Mouse (Mus musculus) yolk sac, embryonic 10.5 days (tissue): ENCODE measurements around the gene Tpm3.

Experiments used
- DNase-seq: peaks from one replicate; pipeline ENCODE4 v3.0.0-alpha.2; 2017; ENCODE audit warnings: low spot score

Gene Tpm3

DNA sequence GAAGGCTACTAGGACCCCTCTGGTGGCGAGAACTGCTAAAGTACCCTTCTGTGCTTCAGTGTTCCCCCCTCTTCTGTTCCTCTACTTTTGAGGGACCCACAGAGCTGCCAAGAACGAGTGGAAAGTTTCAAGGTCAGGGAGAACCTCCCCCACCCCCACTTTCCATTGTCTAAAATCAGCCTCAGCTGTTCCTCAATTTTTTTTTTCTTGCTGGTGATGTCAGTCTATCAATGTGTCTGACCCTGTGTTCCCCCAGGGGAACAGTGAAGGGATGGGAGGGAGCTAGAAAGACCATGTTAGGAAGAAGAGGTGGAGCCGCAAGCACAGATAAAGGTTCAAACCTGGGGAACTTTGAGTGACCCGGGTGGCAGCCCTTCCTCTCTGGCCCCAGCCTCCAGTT is at the start of gene Tpm3:
Gene Tpm3 (plus strand): TSS at position 356 of the 400 bp plus-strand sequence.
- no peak for DNase-seq

DNA sequence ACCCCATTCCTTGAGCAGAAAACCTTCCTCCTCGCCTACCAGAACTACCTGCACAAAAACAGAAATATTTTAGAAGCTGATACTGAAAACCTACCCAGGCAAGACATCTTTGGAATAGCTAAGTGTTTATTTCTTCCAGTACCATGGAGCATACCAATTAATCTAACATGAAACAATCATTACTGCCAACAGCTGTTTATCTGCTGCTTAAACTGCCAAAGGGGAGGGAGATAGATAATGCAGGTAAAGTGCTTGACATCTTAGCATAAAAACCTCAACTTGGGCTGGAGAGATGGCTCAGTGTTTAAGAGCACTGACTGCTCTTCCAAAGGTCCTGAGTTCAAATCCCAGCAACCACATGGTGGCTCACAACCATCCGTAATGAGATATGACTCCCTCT is 37.8 kb upstream of the Tpm3 start:
- no peak for DNase-seq

DNA sequence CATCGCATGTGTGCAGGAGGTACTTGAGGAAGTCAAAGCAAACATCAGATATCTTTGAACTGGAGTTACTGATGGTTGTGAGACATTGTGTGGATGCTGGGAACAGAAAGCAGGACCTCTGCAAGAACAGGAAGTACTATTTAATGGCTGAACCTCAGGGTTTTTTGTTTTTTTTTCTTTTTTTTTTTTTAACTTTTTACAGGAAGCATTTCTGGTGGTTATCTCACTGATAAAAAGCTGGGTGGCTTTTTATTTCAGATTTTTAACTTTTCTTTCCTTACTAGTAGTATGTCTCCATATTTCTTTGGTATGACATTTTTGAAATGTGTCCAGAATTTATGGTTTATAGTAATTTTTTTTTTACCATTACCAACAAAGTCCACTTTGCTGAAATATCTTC is 36.2 kb upstream of the Tpm3 start:
- DNase-seq = no peak

DNA sequence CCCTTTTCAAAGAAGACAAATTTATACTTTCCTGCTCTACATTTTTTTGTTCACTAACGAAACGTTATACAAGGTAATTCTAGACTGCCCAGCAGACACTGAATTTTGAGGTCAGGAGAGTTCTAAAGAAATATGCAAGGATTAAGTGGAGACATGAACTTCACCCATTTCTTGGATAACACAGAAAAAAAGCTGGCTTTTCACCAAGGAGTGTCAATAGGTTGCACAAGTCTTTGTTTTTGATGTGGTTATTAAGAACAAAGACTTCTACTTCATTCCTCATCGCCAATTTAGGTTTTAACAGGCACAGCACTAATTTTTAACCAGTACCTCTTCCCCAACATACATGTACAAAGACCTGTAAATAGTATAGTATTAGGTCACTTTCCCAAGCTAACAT is 22.8 kb upstream of the Tpm3 start:
- no peak for DNase-seq

DNA sequence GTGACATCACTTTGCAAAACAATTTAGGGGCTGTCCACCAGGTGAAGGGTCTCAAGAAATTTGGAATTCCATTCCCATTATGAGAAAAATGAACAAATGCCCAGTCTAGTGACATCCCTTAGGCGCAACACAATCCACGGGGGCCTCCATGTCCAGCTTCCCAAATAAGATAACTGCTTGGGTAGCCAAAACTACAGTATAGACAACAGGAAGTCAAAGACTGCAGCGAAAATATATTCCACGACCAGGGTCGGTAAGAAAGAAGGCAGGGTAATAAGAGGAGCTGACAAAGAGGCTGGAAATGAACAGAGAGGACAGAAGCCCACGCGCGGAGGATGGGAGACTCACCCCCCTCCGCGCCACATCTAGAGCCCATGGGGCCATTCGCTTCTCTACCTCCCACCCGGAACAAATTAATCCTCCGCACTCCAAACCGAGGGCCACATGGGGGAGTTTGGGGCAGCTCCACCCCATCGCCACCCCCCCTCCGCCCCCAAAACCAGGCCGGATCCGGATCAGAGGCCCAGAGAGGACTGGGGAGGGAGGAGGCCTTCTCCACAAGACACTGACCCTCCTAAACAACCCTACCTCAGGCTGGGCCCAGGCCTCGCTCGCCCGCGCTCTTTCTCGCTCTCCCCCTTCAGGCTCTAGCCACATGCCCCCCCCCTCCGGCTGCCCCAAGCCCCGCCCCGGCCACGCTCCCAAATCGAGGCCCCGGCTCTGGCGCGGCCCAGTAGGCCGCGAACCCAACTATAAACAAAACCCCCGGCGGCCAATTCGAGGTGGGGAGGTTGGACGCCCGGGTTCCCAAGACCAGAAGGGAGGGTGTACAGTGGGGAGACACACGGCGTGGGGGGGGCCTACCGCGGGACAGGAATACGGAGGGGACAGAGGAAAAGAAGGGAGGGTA is 20.8 kb upstream of the Tpm3 start, which contains the start of gene 4933434E20Rik:
Gene 4933434E20Rik (plus strand): TSS at position 196 of the 910 bp plus-strand sequence.
- DNase-seq = no peak

DNA sequence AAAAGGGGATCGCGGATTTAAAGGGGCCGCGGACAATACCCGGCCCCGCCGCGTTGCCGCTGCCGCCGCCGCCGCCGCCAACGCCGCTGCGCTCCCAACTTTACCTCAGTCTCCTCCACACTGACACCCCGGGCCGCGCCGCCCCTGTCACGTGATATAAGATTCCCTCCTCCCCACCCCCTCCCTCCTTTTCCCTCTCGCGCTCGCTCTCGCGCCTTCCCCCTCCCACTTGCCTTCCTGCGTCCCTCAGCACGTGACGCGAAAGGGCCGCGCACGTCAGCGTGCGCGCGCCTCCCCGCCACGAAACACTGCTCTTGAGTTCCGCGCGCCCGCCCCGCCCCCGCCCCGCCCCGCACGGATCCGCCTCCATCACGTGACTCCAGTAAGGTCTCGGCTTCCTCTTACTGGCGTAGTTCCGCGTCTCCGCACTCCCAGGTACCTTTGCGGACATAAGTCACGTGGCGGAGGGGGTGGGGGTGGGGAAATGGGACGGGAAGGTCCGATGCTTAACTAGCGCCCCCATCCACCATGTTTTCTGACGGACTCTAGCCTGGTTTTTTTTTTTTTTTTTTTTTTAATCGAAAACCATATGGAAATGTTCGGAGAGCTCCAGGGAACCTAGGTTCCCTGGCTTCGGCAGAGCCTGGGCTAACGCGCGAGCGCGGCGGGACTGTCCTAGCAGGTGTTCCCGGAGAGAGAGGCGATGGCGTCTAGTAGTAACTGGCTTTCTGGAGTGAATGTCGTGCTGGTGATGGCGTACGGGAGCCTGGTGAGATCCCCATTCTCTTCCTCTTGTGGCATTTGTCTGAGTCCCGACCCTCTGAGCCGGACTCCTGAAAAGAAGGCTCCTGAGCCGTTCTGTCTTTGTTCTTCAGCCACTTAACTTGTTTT is 19.9 kb upstream of the Tpm3 start, which contains the start of gene Ubap2l:
Gene Ubap2l (minus strand): TSS at position 278 of the 891 bp plus-strand sequence.
- peak; percentile 100 for DNase-seq

DNA sequence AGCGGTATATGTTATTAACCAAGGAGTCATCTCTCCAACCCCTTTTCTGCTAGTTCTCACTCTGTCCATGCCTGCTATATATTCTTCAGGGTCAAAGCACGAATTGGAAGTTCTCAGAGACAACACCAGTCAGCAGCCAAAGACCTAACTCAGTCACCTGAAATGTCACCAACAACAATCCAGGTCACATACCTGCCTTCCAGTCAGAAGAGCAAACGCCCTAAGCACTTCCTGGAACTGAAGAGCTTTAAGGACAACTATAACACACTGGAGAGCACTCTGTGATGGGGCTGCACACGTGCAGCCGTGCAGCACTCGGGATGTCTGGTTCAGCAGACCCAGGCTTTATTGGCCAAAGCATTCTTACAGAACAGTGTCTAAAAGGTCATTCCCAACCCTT is 10.9 kb upstream of the Tpm3 start:
- DNase-seq = no peak

DNA sequence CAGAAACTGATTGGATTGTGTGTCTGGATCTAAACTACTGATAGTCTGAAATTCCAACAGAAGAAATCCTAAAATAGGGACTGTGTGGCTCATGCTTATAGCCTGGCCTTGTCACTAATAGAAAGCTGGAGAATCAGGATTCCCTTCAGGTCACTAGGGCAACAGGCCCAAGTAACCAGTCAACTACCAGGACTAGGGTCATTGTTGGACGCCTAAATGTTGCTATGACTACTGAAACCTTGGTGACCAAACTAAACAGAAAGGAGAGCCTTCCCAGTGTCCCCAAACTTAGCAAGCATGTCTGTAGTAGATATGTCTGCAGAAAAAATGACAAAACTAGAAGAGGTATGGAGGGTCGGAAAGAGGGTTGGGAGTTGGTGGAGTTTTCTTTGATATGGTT is 9.9 kb upstream of the Tpm3 start:
- no peak for DNase-seq

DNA sequence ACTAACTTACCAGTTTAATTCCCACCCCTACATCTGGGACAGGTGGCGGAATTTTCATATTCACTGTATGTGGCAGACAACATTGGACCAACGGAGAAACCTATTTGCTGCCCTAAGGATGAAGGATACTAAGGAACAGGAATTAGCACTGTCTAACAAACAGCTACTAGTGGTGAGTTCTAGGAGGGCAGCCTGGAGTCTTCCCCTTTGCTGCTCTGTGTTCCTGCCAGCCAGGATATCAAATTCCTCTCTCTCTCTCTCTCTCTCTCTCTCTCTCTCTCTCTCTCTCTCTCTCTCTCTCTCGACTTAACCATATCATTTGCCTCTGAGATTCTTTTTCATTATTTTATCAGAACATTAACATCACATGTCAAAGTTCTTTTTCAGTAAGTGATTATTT is 8.1 kb upstream of the Tpm3 start:
- no peak for DNase-seq

DNA sequence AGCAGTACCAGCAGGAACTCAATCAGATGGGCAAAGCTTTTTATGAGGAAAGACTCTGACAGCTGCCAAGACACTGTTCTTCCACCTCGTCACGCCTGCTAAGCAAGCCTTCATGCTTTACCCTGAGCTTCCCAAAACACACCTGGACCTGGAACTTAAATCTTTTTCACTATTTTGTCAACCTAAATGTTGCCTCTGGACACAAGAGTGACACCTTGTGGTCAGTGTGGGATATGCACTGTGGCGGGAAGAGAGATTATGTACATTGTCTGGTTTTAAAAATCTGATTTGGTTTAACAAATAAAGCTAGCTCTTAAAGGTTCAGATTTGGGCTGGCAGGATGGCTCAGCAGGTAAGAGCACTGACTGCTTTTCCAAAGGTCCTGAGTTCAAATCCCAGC is 6.9 kb upstream of the Tpm3 start:
- DNase-seq = no peak

DNA sequence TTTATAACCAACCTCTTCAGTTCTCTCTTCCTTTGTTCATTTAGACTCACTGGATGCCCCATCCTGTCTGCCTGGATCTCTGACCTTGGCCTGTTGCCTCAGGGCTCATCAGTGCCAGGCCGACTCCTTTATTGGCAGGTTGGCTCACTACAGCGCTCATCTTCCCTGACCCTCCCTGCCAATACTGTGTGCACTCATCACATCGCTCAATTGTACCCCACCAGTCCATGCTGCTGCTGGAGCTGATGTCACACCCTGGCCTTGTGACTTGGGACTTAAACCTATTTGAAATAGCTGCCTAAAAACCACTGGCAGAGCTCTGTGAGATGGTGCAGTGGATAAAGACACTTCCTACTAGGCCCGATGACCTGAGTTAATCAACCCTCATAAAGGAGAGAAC is 4.6 kb upstream of the Tpm3 start:
- DNase-seq = no peak

DNA sequence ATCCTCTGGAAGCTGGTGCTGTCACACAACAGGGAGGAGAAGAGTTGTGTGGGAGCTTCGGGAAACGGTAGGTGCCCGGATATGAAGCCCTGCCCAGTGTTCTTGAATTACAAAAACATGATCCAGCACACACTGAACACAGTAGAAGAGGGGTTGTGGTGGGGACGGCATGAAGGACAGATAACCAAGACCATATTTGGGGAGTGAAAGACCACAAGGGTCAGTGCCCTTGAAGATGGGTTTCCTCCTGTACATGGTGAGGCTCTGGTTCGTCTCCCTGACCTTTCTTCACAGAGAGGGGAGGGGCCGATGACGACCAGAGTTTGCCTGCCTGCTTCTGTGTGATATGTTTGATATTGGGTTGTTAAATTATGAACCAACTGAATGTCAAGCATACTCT is 2.8 kb upstream of the Tpm3 start:
- DNase-seq = no peak

DNA sequence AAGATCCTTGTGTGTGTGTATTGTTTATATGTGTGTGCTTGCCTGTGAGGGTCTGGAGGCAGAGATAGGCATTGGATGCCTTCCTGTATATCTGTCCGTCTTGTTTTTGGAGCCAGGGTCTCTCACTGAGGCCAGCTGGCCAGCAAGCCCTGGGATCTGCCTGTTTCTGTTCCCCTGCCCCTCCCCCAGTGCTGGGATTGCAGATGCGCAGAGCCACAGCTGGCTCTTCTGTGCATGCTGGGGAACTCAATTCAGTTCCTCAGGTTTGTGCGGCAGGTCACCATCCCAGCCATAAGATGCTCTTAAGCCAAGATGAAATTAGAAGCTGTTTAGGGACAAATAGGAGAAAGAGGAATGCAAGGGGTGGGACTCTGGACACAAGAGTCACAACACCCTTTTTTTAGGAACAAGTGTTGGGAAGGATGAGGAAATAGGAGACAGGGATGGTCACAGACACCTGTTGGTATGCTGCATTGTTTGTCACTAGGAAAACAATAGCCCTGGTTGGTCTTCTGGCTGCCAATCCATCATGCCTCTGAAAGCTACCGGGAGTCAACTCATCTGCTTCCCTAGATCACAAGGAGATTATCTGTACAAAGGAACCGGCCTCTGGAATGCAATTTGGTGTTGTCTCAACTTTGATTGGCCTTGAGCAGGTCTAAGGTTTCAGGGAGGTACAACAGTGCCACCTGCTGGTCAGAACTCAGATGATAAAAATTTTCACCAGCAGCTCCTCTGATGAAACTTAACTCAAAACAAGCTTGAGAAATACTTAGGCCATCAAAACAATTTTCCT is 4.7 kb downstream of the Tpm3 start:
- peak; percentile 79 for DNase-seq

DNA sequence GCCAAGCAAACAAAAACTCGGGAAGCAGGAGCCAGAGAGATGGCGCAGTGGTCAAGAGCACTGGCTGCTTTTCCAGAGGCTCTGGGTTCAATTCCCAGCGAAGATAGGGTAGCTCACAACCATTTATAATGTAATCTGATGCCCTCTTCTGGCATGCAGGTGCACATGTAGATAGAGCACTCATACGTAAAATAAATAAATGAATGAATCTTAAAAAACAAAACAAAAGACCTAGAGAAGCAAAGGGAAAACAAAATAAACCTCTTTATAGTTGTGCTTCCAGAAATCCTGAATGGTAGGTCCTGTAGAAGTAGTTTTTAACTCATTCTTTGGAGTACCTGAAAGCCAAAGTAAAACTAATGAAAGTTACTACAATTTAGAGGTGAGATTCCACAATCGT is 5.8 kb downstream of the Tpm3 start:
- DNase-seq = no peak

DNA sequence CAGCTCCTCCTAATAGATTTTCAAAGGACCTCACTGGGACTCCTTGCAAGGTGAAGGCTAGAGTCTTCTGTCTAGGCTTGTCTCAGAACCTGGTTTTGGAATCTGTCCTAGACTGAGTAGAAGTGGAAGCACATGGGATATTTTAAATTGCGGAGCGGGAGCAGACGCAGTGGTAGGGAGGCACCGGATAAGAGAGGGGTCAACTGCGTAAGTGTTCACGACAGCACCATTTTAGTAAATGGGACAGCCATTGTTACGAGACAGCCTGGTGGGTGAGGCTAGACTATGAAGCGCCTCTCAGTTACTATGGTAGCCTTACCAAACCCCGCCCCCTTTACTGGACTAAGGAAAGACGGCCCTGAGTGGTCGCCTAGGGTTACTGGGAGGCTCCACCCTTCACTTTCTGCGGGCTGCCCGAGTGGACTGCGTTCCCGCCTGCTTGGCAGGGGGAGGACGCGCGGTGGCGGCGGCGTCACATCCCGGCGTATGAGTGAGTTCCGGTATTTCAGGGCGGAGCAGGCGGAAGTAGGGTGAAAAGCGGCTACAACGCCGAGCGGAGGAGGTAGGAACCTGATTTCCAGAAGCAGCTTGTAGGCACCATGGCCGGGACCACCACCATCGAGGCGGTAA is 6.8 kb downstream of the Tpm3 start:
- DNase-seq = peak; percentile 99

DNA sequence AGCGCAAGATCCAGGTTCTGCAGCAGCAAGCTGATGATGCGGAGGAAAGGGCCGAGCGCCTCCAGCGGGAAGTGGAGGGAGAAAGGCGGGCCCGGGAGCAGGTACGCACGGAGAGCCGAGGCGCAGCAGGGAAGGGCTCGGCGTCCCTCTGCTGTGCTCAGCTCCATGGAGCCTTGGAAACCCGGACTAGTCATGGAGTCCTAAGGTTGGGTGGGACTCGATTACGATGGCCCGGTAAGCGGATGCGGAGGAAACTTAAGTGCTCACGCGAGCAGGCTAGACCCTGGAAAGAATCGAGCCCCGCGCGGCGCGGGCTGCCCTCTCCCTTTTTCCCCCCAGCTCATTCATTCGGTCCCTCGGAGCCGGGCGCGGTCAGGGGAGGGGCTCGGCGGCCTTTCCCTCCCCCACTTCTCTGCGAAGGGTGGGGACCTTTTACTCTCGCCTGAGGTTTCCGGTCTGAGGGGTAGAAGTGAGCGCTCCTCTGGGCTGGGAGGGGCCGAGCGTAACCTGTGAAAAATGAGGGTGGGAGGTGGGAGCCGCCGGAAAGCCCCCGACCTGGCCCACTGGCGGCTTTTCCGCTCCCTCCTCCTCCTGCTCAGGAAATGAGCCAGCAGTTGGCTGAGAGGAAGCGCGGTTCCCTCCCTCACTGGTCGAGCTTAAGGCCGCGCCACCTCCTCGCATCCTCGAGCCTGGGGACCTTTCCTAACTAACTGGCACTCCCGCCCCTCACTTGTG is 7.5 kb downstream of the Tpm3 start:
- peak; percentile 94 for DNase-seq

DNA sequence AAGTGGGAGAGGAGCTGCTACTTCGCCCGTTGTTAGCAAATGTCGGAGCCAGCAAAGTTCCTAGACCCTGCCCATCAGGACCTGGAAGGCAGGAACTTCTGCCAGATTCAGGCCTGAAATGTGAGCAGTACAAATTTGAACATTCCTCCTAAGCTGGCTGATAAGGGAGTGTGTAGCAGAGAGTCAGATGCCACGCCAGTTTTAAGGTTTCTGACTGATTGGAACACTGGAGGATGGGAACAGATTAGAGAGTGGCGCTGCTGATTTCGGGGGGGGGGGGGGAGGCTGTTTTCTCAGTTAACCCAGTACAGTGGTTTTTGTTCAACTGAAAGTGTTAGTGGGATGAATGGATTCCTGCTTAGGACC is 8.0 kb downstream of the Tpm3 start:
- no peak for DNase-seq

DNA sequence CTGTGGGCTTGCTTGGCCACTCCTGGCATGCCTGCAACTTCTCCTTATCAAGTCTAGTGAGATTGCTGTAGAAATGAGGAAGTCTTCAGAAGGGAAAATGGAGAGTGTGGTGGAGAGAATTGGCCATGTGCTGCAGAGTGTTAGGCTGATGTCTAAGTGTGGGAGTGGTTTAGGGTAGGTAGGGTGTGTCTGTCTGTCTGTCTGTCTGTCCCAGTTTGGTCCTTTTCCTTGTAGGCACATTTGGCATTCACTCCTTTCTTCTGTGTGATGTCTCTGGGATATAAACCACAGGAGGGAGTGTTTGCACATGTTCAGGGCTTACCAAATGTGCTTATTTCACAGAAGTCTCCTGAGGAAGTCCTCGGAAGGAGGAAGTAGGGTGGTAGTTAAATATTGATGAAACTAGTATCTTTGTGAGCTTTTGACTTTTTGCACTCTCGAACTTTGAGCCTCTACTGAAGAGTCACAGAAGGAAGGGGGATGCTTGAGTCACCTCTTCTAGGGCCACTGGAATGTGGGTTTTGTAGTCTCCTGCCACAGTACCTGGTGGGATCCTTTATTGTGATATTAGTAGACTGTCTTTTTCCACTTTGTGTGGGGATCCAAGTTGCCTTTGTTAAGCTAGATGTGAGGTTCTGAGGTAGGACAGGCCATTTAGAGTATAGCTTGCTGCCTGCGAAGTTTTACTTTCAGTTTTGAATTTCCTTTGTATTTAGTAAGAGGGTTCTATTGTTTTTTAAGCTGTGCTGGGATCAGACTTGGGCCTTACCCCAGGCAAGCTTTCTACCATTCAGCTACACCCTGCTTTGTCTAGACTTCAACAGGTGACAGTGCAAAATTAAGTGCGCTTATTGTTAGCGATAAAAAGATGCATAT is 9.2 kb downstream of the Tpm3 start:
- DNase-seq = peak; percentile 71

DNA sequence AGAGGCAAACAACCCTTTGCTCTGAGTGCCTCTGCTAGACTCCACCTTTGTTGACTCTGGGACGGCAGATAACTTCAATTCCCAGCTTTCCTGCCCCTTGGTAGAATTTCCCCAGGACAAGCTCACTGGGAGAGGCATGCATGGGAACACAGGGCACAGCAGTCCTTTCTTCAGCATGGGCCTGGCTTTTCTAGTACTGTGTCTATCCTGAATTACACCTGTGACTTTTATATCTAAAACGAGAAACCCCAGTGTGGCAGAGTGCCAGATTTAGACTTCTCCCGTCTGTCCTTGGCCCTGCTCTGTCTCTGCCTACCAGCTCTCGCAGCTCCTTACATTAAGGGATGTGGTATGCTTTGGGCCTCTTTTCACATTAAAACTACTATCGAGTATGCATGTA is 10.6 kb downstream of the Tpm3 start:
- DNase-seq = peak; percentile 61
